Mouse (Mus musculus) kidney, postnatal 25 days (tissue): ENCODE measurements around the gene Cog6.

Experiments used
- DNase-seq, 2 experiments: peaks; one replicate each; pipeline ENCODE4 v3.0.0; 2021; ENCODE audit warnings: mixed read lengths in 2 of 2

Cog6 gene

DNA sequence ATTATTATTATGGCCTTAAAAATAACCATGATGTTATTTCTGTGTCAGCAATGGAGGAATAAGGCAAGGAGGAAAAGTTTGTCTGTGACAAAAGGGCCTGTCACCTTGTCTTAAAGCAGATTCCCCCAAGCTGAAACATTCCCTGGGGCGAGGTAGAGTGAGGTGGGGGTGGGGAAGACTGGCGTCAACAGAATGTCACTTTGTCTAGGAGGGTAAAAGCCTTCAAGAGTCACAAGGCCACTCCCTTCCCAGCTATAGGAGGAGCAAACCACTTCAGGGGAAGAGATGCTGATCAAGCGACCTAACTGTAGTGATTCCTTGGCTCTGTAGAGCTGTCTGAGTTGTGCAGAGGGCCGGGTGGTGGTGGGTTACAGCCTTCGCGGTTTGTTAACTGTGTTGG lies 14.5 kb upstream of the Cog6 start:
- DNase-seq = no peak

DNA sequence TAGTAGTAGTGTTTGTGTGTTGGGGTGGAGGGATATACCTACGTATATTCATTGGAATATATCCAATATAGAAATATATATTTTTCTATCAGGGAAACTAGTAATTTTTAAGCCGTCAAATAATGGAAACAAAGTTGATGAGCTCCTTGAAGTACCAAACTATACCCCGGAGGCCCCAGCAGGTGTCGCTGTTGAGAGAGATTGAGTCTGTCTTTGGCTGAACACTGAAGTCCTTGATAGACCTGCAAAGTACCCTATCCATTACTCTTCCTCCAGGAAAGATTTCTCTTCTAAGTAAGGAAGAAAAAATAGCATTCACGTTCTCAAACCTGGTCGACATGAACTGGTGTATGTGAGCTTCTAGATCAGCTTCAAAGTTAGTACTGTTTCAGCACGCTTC lies 12.0 kb upstream of the Cog6 start:
- peak; percentile 73 to 88 for DNase-seq

DNA sequence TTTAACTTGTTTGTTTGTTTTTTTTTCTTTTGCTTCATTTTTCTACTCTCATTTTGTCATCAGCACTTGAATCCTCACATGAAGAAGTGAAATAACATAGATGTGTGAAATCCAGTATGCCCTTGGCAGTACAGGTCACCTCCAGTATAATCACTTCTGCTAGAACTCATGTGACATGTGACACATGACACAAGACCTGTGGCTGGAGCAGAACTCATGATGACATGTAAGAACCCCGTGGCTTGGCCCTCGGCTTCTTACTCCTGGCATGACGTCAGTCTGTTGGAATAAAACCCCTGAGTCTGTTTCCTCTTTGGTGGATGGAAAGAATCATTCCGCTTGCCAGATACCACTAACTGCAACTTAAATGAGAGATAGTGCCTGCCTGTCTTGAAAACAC lies 10.3 kb upstream of the Cog6 start:
- no peak for DNase-seq

DNA sequence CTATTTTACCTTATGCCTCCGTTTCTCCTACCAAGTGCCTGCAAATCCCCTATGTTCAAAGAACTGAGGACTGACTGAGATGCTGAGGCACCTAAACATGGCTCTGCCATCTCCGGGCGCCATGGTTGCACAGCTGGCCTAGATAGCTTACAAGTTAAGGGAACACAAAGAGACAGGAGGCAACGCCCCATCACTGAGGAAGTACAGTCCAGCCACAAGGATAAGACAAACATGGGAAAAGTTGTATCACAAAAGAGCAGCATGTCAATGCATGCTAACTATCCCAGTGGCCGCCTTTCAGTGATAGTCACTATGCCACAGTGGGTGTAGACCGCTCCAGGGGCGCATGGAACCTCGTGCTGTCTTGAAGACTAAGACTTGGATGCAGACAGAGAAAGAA lies 9.6 kb downstream of the Cog6 start:
- DNase-seq = no peak

DNA sequence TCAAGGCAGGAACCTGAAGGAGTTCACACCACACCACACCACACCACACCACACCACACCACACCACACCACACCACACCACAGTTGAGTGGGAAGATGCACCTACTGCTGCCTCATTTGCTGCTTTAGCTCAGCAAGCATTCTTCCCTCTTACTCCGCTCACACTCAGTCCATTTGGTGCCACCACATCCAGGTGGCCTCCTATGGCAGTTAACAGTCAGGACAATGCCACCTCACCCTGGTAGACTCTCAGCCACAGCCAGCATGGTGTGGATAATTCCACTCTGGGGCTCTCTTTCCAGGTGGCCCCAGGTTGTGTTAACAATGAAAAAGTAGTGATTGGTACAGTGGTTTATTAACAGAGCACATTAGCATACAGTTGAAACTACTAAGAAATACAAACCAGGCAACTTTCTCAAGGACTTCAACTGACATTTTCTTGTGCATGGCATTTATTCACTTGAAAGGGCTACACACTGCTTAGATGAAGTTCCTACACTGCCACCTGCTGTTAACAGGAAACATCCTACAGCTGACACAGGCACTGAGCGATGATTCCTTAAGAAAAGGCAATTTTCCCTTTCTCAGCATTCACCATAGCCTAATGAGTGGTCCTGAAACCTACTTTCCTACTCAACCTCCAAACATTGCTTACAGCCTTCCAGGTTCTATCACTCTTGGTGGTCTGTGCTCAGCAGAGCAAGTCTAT lies 12.5 kb downstream of the Cog6 start:
- peak in 1 of 2 experiments; percentile 43 for DNase-seq

DNA sequence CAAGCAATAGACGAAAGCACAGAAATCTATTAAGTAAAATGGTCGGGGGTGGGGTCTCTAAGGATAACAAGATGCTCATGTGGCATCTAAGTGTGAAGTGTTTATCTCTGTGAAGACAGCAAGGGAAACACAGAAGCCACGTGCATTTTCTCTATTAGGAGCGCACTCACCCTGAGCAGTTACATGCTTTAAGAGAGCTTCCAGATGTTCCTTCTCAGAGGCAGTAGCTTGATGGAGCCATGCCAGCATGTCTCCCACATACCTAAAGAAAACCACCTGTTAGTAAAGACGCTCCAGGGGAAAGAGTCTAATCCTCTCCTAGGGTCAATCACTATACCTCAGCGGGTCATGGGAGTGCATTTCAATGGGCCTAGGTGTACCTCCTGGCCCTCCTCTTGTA lies 15.0 kb downstream of the Cog6 start:
- no peak for DNase-seq

DNA sequence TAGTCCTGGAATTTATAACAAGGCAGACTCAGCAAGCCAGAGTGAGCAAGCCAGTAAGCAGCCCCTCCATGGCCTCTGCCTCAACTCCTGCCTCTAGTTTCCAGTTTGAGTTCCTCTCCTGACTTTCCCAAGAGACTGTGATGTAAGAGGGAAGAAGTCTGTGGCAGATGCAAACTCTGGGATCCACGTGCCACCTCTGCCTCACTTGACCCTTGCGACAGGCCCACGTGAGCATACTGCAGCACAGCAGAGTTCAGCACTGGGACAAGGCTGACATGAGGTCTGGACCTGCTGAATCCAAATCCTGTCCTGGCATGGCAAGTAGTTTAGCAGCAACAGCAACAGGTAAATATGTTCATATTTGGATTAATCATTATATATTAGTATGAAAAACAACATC lies 17.0 kb downstream of the Cog6 start:
- peak in 1 of 2 experiments; percentile 42 for DNase-seq

DNA sequence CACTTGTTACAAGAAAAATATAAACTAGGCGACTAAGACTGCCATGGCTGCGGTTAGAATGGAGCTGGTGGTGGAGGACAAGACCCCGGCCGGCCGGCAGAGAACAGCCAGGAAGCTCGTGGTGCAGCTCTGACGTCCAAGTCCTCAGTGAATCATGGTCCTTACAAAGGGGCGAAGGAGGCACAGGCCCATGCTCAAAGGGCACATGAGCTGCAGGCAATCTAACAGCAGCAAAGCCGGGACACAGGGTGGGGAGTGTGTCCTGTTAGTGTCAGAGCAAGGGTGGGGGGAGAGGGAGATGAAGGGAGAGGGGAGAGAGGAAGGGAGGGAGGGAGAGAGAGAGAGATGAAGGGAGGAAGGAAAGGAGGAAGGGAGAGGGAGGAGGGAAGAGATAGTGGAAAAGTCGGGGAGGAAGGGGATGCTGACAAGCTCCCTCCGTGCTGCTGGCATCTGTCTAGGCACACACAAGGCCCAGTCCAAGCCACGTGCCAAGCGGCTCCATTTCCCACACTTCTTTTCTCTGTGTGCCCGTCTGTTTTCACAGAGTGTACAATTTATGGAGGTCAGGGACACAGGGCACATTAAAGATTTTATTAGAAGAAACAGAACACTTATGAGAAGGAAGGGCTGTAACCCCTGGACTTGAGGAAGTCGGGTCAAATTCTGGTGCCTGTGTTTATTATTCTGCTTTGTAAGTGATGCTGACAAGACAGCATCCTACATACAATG lies 17.9 kb downstream of the Cog6 start:
- peak; percentile 16 to 64 for DNase-seq

DNA sequence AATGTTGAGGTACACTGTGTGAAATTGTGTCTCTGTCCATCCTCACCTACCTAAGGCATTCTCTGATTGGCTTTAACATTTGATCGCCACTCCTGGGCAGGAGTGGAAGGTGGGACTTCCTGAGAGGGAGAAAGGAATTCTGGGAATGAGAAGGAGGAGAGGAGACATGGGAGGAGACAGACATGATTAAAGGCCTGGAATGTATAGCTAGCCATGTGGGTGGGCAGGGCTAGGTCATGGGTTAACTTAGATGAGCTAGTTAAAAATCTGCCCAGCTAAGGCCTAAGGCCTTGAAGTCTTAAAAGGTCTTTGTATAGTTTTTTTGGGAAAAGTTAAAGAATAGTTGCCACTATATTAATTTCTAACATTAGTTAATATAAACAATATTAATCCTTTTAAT lies 19.7 kb downstream of the Cog6 start:
- no peak for DNase-seq

DNA sequence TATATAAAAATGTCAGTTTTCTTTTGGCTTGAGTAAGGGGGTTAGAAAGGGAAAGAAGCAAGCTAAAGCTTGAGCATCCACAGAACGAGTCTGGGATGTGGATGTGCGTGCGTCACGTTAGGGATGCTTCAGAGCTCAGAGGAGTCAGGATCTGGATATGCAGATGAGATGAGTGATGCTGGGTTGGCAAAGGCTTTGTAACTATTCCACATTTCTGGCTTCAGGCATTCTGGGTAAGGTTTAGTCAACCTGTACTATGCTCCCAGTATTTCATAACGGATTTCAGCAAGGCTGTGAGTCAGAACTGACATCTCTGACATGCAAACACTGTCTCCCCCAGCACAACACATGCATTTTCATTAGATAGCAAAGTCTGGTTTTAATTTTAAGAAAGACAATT lies 20.4 kb downstream of the Cog6 start:
- no peak for DNase-seq

DNA sequence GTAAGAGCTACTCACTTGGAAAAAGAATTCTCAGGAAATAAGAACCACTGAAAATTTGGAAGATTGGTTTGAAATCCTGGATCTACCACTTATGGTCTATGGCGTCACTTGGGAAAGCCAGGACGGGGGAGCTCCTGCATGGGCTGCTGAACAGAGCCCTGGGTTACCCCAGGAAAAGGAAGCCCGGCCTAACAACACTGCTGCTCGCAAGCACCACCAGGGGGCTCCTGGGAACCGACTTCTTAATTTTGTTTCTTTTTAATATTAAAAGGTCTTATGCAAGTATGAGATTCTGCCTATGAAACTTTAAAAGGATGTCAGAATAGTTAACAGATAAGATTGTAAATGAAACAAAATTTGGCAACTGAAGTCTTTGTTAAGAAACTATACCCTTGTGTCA lies 22.4 kb downstream of the Cog6 start:
- peak in 1 of 2 experiments; percentile 18 for DNase-seq

DNA sequence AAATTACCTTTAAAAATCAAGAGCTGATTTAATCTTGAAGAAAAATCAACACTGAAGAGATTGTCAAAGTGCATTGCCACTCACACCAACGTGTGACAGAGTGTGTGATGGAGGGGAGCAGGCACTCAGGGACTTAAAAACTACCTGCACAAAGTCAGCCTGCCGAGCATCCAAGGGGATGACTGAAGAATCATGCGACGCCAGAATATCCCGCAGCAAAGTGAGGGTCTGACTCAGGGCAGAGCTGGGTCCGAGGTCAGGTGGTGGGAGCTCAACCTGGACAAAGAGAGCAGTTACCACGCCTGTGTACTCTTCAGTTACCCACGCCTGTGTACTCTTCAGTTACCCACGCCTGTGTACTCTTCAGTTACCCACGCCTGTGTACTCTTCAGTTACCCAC lies 23.7 kb downstream of the Cog6 start:
- no peak for DNase-seq

DNA sequence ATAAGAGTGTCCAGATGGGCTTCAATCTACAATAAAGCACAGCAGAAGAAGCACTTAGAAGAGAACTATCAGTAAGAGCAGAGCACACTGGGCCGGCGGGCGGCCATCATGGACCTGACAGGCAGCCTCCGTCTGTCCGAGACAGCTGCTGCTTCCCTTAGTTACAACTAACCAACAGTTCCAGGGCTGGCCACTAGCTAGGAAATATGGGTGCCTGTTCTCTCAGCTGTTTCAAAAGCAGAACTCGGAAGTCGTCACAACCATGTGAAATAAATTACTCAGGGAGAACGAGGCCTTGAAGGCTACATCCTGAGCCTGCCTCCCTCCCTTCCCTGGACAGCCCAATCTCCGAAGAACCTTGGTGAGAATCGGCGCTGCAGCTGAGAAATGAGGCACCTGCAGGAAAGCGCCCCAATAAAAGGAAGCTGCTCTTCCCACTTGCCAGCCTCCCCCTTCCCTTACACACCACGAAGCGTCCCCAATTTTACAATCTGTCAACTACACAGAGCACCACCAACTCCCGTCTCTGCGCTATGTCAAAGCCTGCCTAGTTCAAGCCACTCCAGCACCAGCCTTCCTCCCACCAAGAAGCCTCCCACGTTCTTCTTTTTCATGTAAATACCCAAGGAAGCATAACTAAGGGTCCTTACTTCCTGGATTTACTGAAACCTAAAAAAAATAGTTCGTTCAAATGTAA lies 26.8 kb downstream of the Cog6 start:
- DNase-seq = peak in 1 of 2 experiments; percentile 37

DNA sequence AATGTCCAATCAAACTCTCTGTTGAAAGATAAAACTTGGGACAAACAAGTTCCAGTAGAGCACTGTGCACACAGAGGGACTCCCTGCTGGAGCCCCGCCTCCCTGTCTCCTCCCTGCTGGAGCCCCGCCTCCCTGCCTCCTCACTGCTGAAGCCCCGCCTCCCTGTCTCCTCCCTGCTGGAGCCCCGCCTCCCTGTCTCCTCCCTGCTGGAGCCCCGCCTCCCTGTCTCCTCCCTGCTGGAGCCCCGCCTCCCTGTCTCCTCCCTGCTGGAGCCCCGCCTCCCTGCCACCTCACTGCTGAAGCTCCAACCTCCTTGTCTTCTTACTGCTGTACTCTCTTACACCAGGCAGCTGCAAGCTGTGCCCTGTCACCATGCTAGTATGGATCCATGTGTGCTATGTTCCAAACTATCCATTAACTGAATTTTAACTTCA lies 31.5 kb downstream of the Cog6 start:
- DNase-seq = peak; percentile 14 to 50

DNA sequence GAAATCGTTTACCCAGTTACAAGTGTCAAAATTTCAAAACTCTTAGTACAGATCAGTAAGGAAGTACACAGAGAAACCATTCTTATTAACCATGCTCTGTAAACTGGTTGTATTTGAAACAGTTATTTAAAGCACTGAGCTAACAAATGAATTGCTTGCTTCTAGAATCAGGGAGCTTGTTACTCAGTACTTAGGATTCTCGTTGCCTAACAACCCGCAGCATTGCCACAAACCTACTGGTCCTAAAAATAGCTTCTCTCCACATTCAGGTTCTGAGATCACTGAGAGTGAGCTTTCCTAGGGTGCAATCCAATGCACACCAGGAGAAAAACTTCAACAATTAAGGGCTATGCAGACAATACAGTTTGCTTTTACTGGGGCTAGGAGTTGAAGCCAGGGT lies 33.3 kb downstream of the Cog6 start:
- DNase-seq = no peak

DNA sequence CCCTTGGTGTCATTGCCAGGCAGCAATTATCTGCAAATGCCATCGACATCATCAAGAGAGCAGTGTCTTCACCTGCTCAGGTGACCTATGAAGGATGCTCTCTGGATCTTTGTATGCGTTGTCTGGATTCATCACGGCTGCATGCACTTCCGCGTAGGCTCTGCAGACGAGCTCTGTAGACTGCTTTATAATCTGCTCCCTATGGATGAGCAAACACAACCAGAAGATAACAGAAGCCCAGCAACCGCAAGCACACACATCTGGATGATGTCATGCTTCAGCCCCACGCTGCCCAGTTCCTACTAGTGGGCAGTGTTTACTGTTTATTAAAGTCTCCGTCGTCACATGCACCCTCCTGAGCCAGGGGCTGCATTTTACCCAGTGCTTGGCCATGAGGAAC lies 34.0 kb downstream of the Cog6 start:
- DNase-seq = no peak

DNA sequence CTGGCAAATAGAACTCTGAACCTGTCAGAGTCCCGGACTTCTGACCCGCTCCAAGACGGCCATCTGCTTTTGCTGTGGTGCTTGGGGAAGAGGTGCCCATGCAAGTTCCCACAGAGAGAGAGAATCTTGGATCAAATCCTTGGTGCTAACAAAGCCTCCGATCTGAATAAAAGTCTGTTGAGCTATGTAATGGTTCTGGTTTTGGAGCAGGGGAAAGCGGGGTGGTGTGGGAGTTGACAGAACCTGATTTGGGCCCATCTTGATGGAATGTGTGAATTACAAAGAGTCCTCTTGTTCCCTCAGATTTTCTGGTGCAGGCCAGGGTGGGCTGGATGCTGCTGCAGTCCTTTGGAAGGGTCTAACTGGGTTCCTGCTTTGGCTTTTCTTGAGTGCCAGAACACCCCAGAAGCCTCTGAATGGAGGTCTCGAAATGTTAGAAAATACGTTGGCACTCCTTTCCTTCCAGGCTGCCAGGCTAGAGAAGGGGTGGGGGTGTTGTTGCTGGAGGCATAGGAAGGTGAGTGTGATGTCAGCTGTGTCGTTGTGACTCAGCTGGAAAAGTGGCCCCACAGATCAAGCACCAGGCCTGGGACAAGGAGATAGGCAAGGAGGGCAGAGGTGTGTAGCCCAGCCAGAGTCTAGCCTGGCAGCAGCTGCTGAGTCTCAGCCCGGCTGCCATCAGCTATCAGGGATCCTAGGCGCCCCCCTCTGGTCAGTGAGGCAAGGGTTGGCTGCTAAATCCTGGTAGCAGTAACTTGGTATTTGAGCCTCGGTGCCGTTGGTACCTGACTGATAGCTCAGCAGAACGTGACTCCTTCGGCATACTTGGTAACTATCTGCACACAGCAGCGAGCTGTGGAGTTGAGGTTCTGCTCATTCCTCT lies 42.1 kb downstream of the Cog6 start:
- peak; percentile 78 to 89 for DNase-seq

DNA sequence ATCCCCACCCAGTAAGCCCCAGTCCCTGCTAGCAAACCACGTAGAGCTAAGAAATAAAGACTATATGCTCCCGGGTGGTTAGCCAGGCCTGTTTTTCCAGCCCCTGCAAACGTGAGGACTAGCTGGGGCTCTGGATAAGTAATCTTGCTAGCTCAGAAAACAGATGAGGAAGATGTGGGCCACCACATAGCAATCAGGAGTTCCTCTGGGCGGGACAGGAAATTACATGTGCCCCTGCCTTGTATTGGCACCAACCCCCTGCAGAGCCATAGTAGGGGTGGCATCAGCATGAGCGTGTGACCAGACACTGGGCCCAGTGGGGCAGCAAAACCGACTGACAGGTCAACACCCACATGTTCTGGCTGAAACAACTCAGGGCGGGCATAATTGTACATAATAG lies 44.1 kb downstream of the Cog6 start:
- DNase-seq = no peak

DNA sequence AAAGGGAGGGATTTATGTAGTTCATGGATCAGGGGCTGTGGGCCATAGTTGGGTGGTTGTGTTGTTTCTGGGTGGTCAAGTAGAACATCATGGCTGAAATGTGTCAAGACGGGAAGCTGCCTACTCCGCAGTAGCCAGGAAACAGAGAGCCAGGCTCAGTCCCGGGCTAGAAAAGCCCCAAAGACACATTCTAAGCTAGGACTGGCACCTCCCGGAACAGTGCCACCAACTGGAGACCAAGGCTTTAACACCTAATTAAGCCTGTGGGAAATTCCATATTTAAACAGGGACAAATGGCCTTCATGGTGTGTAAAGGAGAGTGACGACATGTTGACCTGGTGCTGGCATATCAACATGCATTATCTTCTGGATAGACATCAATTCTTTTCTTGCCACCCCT lies 50.0 kb downstream of the Cog6 start:
- no peak for DNase-seq

DNA sequence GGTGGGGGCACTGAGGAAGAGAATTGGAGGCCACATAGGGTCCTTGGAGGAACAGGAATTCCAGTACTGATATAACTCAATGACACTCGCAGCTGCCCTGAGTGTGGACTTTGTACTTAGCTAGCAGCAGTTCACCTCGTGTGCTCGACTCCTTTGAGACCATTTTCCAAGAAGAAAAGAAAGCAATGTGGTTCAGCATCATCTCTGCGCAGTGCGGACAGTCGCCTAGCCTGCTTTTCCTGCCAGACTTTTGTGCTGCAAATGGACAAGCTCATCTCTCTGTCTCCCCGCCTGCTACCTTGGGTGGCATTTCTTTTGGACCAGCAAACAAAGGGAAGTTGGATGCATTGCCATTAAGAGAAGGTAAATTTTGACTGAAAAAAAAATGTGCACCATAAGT lies 52.8 kb downstream of the Cog6 start:
- no peak for DNase-seq

DNA sequence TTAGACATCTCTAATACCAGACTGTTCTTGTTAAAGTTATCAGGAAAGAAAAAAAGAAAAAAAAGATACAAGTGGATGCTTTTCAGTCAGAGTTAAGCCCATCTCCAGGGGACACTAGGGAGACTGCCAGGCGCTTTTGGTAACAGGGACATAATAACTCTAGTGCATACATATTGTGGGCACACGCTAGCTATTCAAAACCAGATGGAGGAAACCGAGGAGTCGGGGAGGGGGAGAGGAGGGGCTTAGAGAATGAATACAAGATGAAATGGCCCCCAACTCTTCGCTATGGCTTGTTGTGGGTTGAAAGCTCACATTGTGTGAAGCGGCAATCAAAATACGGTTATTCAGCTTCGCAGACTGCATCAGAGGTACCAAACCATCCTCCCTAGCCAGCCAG lies 53.6 kb downstream of the Cog6 start:
- no peak for DNase-seq

DNA sequence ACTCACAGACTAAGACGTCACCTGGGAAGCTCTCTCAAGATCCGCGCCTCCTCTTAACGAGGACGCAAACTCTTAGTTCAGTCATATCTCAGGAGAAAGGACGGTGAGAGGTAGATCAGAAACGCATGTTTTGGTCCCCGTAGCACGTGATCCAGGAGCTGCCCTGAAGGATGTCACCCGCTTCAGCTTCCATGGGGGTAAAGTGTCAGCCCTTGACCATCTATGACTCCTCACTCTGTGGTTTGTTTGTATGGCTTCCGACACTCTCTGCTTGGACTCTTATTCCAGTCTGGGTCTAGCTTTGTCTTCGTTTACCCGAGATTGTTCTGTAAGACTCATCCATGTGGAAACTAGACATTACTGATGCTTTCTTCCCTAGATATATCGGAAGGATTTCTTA lies 54.6 kb downstream of the Cog6 start:
- no peak for DNase-seq

DNA sequence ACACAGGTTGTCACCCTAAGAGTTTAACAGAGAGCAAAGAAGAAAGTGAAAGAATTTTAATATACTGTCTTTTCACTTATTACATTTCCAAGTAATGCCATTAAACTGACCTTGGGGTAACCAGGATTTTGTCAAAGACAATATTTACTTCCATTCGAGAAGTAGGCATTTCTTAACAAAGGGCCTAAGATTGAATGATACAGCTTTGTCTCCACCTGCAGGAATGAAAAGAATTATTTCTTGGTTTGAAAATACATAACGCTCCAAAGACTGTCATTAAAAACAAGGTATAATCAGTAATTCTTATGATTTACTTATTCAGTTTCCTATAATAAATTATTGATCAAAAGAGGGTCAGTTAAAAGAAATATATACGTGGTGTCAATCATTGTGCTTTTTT lies 55.4 kb downstream of the Cog6 start:
- DNase-seq = no peak
